ENCODE assay signal across 9 mouse cellular contexts in the genomic region with DNA sequence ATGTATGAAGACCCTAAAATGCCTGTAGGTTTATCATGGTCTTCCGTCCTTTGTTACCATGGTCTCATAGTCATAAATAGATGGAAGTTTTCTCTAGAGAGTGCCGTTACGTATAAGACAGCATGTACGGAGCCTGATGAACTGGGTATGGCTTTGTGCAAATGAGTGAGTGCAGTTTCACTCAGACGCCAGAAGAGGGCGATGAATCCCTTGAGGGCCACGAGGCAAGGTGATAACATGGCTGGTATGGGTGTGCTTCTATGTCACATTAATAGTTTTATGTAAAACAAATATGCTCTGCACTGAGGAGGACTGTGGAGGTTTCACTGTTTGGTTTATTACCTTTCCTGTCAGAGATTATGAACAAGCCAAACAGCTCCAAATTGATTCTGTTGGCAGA. TPM values are rescaled to one million over a fixed set of nuclear protein-coding genes. Genes with fewer than 3 reads are reported as not detected.
DNase-seq lines count a peak whose midpoint lies in the region; ATAC-seq and TF ChIP-seq lines count a peak whose summit lies in the region.
"Had no signal": no experiment of that assay in that cellular context is flagged by ENCODE, and none has a peak within 500 bp of the region (broad histone marks: within the 10 kb centered on the region; RNA-seq: fewer than 3 reads in every experiment).

No protein-coding gene starts in this region.

- intact Hi-C loops in left cerebral cortex, postnatal 4 days (cut with DNase I): no loop called here
- intact Hi-C loops in left cerebral cortex, postnatal 14 days (cut with DNase I): no loop called here

- peaks cover 15% of the 10 kb centered on the region for H3K9me3 ChIP-seq in ES-Bruce4 (replicated peaks; ENCODE audit: control insufficient read depth, insufficient read depth, low read length, poor library complexity, severe bottlenecking)

- TF ChIP-seq POLR2A in ES-Bruce4 (IDR thresholded peaks at IDR 0.05; ENCODE audit: insufficient read depth, low read length): no peak

- peak; percentile 1 for DNase-seq in left cerebral cortex, postnatal 4 days
- no peak for DNase-seq in left cerebral cortex, postnatal 14 days (ENCODE audit: low spot score in 2 of 2)
- peak; percentile 71 for DNase-seq in splenic B cell, adult 2 months (ENCODE audit: low read depth, low spot score)
- DNase-seq in adrenal gland, postnatal 25 days: no peak
- DNase-seq in kidney, postnatal 14 days: no peak
- DNase-seq: adrenal gland, postnatal 10 days had no signal

- no peak overlapping the region for H3K9ac ChIP-seq in ES-Bruce4 (ENCODE audit: low read depth, poor library complexity, severe bottlenecking)

- no peak for TF ChIP-seq EP300 in ES-Bruce4 (IDR thresholded peaks at IDR 0.05; ENCODE audit: insufficient read depth, low read depth, low read length)

- H3K27ac ChIP-seq in ES-Bruce4 (ENCODE audit: insufficient read depth, low read length): no peak overlapping the region
- H3K27ac ChIP-seq: macrophage had no signal

- peak; percentile 87 for TF ChIP-seq CTCF in ES-Bruce4 (IDR thresholded peaks at IDR 0.05; ENCODE audit: low read depth, low read length)

- H3K36me3 ChIP-seq in ES-Bruce4 (ENCODE audit: control insufficient read depth, insufficient read depth, low read length, poor library complexity, severe bottlenecking): no peaks in the 10 kb centered on the region
- no peaks in the 10 kb centered on the region for H3K36me3 ChIP-seq in splenic B cell, adult 2 months (ENCODE audit: control insufficient read depth, insufficient read depth, low read length, poor library complexity, severe bottlenecking)

- no peaks in the 10 kb centered on the region for H3K27me3 ChIP-seq in ES-Bruce4 (ENCODE audit: control insufficient read depth, insufficient read depth, low read length, poor library complexity, severe bottlenecking)
- H3K27me3 ChIP-seq in splenic B cell, adult 2 months (ENCODE audit: control insufficient read depth, insufficient read depth, low read length, poor library complexity, severe bottlenecking): no peaks in the 10 kb centered on the region

- ATAC-seq in common myeloid progenitor, adult 5-6 weeks (replicated peaks; ENCODE audit: low read depth, poor library complexity, severe bottlenecking): 0 out of 2 replicates have a peak, but pooled peaks have one; percentile 62

- no peak overlapping the region for H3K4me3 ChIP-seq in ES-Bruce4 (ENCODE audit: low read depth, low read length)

- no peaks in the 10 kb centered on the region for H3K4me1 ChIP-seq in ES-Bruce4 (ENCODE audit: control insufficient read depth, insufficient read depth, low read length)

RNA-seq across cellular contexts. Expression of gene Eif2a, which starts 39.7 kb away (rescaled TPM):
- total RNA-seq in left cerebral cortex, postnatal 4 days (2021): 10 to 100 TPM; 48.0 to 48.1 TPM
- 10 to 100 TPM; 43.4 to 44.1 TPM for total RNA-seq in left cerebral cortex, postnatal 14 days (2021)
- 184 and 196 TPM in 2 replicates for polyA plus RNA-seq in ES-Bruce4 (2011; ENCODE audit: insufficient read depth, insufficient read length, low read depth, missing spikeins)
- total RNA-seq in common myeloid progenitor, adult 5-6 weeks (2017): 139 and 146 TPM in 2 replicates
- total RNA-seq in adrenal gland, postnatal 25 days (2021): 55.7 and 56.2 TPM in 2 replicates

RNA-seq across cellular contexts. Expression of gene Serp1, which starts 39.8 kb away (rescaled TPM):
- 10 to 100 TPM; 24.4 to 26.0 TPM for total RNA-seq in left cerebral cortex, postnatal 4 days (2021)
- 10 to 100 TPM; 24.7 to 26.8 TPM for total RNA-seq in left cerebral cortex, postnatal 14 days (2021)
- polyA plus RNA-seq in ES-Bruce4 (2011; ENCODE audit: insufficient read depth, insufficient read length, low read depth, missing spikeins): 47.4 and 48.0 TPM in 2 replicates
- 70.9 and 73.1 TPM in 2 replicates for total RNA-seq in common myeloid progenitor, adult 5-6 weeks (2017)
- 83.3 and 90.6 TPM in 2 replicates for total RNA-seq in adrenal gland, postnatal 25 days (2021)

Comparison
In these comparisons a context has a peak if more than half of its experiments do, and no peak if none do; other contexts are left out.
1. DNase-seq: peak in left cerebral cortex, postnatal 4 days (single experiment) and splenic B cell, adult 2 months (single experiment); none in left cerebral cortex, postnatal 14 days (0 of 2), adrenal gland, postnatal 25 days (single experiment) and kidney, postnatal 14 days (single experiment).